Mouse (Mus musculus): ENCODE results near the gene Chodl. TPM values are rescaled to one million over a fixed set of nuclear protein-coding genes. Genes with fewer than 3 reads are reported as not detected.

Gene Chodl
- polyA plus RNA-seq, 1 experiment from 2014 or later: 1.7 TPM

DNA sequence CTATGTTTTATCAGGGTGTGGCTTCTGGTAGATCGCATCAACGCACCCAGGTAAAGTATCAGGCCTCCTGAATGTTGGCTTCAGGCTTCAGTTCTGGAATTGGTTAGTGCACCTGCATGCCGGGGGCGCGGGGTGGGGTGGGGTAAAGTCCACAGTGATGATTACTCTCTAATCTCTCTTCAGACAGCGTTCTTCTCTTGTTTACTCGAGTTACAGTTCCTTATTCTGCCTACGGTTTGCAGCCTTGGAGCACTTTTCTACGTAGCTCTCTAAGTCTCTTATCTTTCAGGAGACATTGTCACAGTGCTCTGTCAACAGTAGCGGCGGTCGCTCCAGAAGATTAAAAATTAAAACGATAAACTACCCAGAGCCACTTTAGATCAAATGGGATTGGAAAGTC is 43.4 kb downstream of the Chodl start:
- Histone ChIP-seq H3K9me3 (ENCODE audit: control insufficient read depth, low read length) (no peaks in the 10 kb centered on the region), H3K4me2 (no peak overlapping the region), H3K9ac (ENCODE audit: low read length) (no peak overlapping the region), H3K4me3 (ENCODE audit: low read depth, low read length) (no peak overlapping the region), H3K27ac (ENCODE audit: low read depth, low read length) (no peak overlapping the region), H3K27me3 (ENCODE audit: control insufficient read depth, insufficient read depth, low read length) (no peaks in the 10 kb centered on the region), H3K4me1 (ENCODE audit: control insufficient read depth, insufficient read depth, low read length) (peaks cover 3% of the 10 kb centered on the region; the same call in 1 of the 2 replicates), H3K36me3 (ENCODE audit: control insufficient read depth, insufficient read depth, low read length) (no peaks in the 10 kb centered on the region)
- peak; percentile 70 for DNase-seq (ENCODE audit: low spot score, missing footprints)
- no peak for ATAC-seq (ENCODE audit: low FRiP score)
- 92% methylated on average over 13 of the region's 13 CpGs for WGBS

DNA sequence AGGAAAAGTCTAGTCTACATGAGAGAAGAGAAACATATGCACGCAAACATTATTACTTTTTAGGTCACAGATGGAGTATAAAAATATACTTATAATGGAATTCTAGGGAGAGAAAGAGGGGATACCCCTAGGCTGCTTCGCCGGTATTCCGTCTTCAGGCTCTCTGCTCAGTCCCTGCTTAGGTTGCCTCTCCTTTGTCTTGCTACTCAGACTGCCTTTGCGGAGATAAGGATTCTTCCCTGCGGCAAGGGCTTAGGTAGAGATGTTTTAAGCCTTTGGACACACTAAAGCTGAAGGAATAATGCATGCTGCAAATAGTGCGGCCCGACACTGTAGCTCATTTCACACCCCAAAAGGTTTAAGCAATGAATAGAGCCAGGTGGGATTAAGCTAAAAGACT is 45.6 kb downstream of the Chodl start:
- Histone ChIP-seq H3K27ac (ENCODE audit: low read depth, low read length) (no peak overlapping the region), H3K9ac (ENCODE audit: low read length) (no peak overlapping the region), H3K4me2 (no peak overlapping the region), H3K27me3 (ENCODE audit: control insufficient read depth, insufficient read depth, low read length) (no peaks in the 10 kb centered on the region), H3K9me3 (ENCODE audit: control insufficient read depth, low read length) (no peaks in the 10 kb centered on the region), H3K4me3 (ENCODE audit: low read depth, low read length) (no peak overlapping the region), H3K36me3 (ENCODE audit: control insufficient read depth, insufficient read depth, low read length) (no peaks in the 10 kb centered on the region), H3K4me1 (ENCODE audit: control insufficient read depth, insufficient read depth, low read length) (peaks cover 3% of the 10 kb centered on the region; the same call in 1 of the 2 replicates)
- WGBS: 33% methylated on average over 8 of the region's 8 CpGs
- peak; percentile 62; the same call in 1 of the 2 replicates for ATAC-seq (ENCODE audit: low FRiP score)
- peak; percentile 79 for DNase-seq (ENCODE audit: low spot score, missing footprints)

Other genes with a start within 250 kb of the Chodl start
- 0.04 and 0.06 TPM in 2 replicates for gene Tmprss15, start 160.1 kb downstream of the Chodl start, polyA plus RNA-seq (2014; fragmentation: Nextera tagmentation; extraction: Ambion mirVana)

Data from midbrain, embryonic 11.5 days (tissue).